Mouse (Mus musculus): ENCODE measurements at regions not wholly inside any gene's neighbourhood (a gene's known extent, or its start where the extent isn't known, plus 50 kb on each side); places are given as distances from the start of the nearest gene placed in this dataset.

DNA sequence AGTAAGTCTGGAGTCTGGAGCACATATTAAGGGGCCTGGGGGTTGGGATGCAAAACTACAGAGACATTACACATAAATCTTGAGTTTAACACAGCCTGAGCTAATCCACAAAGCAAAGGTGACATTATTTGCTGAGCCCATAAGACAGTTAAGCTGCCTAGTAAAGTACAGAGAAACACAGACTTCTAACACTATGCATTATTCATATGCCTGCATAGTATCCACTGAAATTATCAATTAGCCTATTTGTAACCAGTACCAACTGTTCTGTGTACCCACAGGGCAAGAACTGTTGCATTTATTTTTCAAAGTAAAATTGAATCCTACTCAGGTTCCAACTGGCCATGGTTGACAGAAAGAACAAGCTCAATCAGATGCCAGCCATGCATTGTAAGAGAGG, 287.4 kb downstream of the Ipo11 start:
- DNase-seq (ENCODE audit: low read depth, low spot score) = no peak
- no peaks in the 10 kb centered on the region for H3K36me3 ChIP-seq (ENCODE audit: control insufficient read depth, insufficient read depth, low read length, poor library complexity, severe bottlenecking)
- H3K27me3 ChIP-seq (ENCODE audit: control insufficient read depth, insufficient read depth, low read length, poor library complexity, severe bottlenecking) = no peaks in the 10 kb centered on the region

DNA sequence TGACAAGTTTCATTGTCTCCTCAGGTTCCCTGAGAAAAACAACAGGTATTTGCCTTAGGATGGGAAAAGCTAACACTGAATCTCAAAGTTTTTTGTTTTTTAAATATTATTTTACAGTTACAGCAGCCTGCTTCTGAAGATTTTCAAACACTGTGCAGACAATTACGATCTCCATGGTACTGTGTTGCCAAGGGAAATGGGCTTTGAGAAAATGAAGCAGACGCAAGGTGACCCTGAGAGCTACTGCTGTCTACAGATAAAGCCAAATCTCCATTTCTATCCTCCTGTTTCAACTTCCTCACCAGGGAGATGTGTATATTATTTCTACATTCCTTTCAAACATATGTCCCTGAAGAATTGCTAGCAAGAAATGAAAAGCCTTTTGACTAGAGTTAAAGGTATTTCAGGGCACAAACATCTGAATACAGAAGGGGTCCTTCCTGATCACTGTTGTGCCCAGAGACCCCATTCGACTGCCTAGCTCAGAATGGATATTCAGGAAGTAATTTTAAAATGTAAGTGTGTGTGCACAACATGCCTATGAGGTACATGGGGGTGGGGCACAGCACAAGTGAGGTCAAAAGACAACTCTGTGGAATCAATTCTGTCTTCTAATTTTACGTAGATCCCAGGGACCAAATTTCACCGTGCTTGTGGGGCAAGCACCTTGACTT, 293.3 kb downstream of the Ipo11 start:
- H3K27me3 ChIP-seq (ENCODE audit: control insufficient read depth, insufficient read depth, low read length, poor library complexity, severe bottlenecking) = no peaks in the 10 kb centered on the region
- H3K36me3 ChIP-seq (ENCODE audit: control insufficient read depth, insufficient read depth, low read length, poor library complexity, severe bottlenecking) = no peaks in the 10 kb centered on the region
- no peak for DNase-seq (ENCODE audit: low read depth, low spot score)

DNA sequence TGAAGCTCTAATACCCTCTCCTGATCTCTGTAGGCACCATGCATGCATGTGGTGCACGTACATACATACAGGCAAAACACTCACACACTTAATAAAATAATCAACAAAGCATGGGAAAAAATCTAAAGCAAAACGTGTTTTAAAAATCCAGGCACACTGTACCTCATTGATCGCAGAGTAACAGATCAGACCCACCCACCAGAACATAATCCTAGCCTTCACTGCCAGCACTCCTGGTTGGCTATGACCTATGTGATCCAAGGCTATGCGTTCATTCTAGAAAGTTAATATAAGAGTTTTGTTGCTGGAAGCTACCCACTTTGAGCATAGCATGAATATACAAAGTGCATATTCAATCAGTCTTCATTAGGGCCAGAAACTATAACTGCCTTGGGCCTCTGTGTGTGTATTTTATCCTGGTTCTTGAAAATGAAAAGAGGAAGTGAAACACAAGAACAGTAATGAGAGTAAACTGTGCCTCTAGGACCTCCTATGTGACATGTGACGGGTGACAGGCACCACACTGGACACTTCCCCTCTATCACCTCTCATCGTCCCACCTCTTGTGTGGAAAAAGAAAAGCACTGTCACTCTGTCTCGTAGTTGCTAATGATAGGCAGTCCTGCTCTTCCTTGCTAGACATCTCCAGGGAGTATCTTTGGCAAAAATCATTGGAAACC, 297.9 kb downstream of the Ipo11 start:
- Histone ChIP-seq H3K36me3 (ENCODE audit: control insufficient read depth, insufficient read depth, low read length, poor library complexity, severe bottlenecking) (no peaks in the 10 kb centered on the region), H3K27me3 (ENCODE audit: control insufficient read depth, insufficient read depth, low read length, poor library complexity, severe bottlenecking) (no peaks in the 10 kb centered on the region)
- DNase-seq (ENCODE audit: low read depth, low spot score) = peak; percentile 46

DNA sequence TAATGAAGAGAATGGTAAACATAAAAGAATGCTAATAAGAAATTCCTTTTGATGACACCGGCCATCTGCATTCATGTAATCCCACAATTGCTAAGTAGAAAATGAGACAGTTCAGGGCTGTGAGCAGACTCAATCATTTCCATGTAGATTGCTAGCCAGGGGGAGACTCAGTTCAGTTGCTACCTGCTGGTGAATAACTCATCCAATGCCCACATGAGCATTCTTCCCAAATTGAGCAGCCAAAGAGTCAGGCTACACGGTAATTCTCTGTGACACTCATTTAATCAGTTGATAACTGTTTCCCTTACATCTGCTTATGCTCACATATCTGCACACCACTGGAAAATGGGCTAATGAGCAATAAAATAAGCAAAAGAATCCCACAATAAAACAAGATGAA, 345.0 kb downstream of the Ipo11 start:
- H3K27me3 ChIP-seq (ENCODE audit: control insufficient read depth, insufficient read depth, low read length, poor library complexity, severe bottlenecking) = no peaks in the 10 kb centered on the region
- no peak for DNase-seq (ENCODE audit: low read depth, low spot score)
- no peaks in the 10 kb centered on the region for H3K36me3 ChIP-seq (ENCODE audit: control insufficient read depth, insufficient read depth, low read length, poor library complexity, severe bottlenecking)

DNA sequence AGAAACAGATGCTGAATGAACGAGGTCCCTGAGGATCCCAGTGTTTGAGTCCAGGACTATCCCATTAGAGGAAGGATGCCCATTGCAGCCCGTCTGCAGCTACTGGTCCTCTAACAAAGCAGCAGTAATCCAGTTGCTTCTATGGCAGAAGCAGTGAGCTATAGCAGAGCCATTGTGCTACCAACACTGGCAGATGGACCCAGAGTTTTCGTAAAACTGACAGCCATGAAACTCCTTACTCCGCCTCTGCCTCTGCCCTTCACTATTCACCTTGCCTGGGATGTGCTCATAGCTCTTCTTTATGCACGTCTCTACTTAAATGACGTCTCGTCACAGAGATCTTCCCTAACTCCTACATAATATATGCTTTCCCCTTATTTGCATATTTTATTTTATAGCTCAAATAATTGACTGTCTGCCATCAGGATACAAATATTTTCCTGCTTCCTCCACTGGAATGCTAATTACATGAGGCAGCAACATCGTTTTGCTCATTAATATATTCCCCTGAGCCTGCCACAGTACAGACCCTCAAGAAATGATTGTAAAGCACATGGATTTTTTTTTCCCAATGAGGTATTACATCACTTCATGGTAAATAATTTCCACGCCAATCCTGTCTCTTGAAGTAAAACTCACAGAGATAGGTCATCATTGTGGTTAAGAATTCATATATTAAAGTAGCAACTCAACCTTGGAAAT, 368.9 kb downstream of the Ipo11 start:
- DNase-seq (ENCODE audit: low read depth, low spot score) = no peak

DNA sequence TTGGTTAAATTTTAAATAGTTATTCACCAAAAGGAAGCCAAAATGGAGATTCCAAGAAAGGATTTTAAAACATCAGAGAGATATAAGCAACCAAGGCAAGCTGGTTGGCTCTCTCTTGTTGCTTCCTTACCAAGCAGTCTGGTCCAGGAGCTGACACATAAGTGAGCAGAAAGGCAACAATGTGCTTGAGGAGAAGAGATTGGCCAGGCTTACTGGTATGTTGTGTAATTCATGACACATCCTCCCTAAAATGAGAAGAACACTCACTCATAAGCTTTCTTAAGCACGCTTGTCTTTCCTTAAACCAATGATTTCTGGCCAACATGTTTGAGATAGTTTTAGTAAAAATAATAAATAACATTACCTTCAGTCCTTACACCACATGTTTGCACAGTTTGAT, 374.2 kb downstream of the Ipo11 start:
- Histone ChIP-seq H3K27me3 (ENCODE audit: control insufficient read depth, insufficient read depth, low read length, poor library complexity, severe bottlenecking) (no peaks in the 10 kb centered on the region), H3K36me3 (ENCODE audit: control insufficient read depth, insufficient read depth, low read length, poor library complexity, severe bottlenecking) (no peaks in the 10 kb centered on the region)
- DNase-seq (ENCODE audit: low read depth, low spot score) = no peak

More for the DNA sequence above, 368.9 kb downstream of the Ipo11 start:
- Histone ChIP-seq H3K27me3 (ENCODE audit: control insufficient read depth, insufficient read depth, low read length, poor library complexity, severe bottlenecking) (no peaks in the 10 kb centered on the region), H3K36me3 (ENCODE audit: control insufficient read depth, insufficient read depth, low read length, poor library complexity, severe bottlenecking) (no peaks in the 10 kb centered on the region)

DNA sequence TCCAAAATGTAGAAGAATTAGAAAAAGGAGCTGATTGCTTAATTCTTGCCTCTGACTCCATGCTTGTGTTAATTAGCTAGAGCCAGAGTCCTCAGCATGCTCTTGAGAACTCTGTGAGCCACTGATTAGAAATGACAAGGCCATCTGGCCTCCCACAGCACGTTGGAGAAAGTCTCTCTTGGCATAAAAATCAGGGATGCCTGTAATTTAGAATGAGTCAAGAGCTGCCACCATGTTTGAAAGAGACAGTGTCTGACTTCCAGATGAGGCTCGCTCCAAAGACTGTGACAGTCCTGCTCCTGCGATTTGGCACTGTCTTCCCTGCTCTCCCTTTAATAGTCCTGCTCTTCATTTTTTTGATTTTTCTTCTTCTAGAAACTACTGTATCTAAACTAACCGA, 374.6 kb downstream of the Ipo11 start:
- H3K27me3 ChIP-seq (ENCODE audit: control insufficient read depth, insufficient read depth, low read length, poor library complexity, severe bottlenecking) = no peaks in the 10 kb centered on the region
- no peak for DNase-seq (ENCODE audit: low read depth, low spot score)
- H3K36me3 ChIP-seq (ENCODE audit: control insufficient read depth, insufficient read depth, low read length, poor library complexity, severe bottlenecking) = no peaks in the 10 kb centered on the region

DNA sequence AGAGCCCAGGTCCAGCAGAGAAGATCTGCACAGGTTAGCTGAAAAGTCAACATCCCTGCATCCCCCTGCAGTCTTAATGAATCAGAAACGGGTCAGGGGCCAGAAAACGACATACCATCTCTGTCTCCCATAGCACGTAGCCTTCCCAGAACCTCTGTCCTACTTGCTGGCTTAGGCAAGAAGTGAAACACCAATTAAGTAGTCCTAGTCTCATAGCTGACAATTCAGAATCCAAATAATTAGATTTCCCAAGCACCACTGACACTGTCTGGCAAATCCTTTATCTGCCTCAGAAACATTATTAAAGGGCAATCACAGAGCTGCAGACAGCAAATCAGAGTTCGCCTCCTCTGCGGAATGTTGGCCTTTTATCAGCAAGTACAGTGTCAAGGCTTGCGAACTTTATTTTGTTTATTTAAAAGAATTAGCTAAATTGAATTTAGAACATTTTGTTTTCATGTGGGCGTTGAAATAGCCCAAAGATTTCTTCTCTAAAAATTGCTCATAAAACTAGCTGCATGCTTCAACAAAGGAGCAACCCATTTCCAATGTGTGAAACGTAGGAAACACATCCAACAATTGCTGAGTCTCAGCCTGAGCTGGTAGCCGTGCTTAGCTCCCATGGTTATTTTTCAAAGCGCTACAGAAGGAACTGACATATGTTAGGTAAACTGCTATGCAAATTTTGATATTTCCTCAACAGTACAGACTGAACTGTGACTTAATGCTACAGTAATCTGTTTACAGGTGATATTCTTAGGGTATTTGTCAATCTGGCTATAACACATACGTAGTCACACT, 411.2 kb downstream of the Ipo11 start:
- H3K36me3 ChIP-seq (ENCODE audit: control insufficient read depth, insufficient read depth, low read length, poor library complexity, severe bottlenecking) = no peaks in the 10 kb centered on the region
- H3K27me3 ChIP-seq (ENCODE audit: control insufficient read depth, insufficient read depth, low read length, poor library complexity, severe bottlenecking) = no peaks in the 10 kb centered on the region
- no peak for DNase-seq (ENCODE audit: low read depth, low spot score)

DNA sequence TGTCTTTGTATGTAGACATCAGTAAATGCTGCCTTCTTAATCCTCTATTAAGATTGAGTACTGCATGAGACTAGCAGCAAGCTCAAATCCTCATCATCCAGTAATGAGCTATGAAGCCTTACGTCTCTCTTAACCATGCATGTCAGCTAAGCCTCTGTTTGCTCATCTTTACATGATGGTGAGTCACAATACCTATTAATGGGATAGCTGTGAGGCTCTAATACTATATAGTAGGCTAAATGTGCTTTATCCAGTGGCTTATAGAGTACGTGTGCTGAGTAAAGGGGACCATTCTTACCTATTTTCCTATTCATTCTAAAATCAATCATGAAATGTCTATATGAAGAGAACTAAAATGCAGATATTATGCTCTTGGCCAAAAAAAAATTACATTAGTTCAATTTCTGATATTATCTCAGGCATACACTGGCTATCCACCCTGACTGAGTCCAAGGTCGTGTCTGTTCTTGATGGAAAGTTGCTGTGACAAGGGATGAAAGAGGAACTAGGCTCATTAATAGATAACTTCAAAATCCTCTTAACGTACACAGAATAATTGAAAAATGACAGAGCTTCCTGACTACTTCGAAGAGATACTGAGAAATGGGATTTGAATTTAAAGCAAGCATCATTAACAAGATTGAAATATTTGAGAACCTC, 422.1 kb downstream of the Ipo11 start:
- no peaks in the 10 kb centered on the region for H3K27me3 ChIP-seq (ENCODE audit: control insufficient read depth, insufficient read depth, low read length, poor library complexity, severe bottlenecking)
- H3K36me3 ChIP-seq (ENCODE audit: control insufficient read depth, insufficient read depth, low read length, poor library complexity, severe bottlenecking) = no peaks in the 10 kb centered on the region
- DNase-seq (ENCODE audit: low read depth, low spot score) = no peak

DNA sequence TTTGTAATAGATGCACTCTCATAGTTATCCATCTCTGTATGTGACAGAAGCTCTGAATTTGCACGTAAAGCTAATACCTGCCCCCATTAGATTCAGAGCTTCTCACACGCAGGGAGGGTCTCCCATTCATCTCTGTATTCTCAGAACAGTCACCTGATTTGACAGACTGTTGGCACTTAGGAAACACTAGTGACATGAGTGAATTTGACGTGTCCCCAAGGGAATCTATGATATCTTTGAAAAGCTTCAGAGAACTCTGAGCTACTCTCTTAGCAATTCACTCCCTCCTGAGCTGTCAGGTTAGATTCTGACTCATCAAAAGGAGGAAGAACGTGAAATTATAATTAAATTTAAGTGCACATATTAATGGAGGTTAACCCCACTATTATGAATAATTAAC, 423.1 kb downstream of the Ipo11 start:
- Histone ChIP-seq H3K27me3 (ENCODE audit: control insufficient read depth, insufficient read depth, low read length, poor library complexity, severe bottlenecking) (no peaks in the 10 kb centered on the region), H3K36me3 (ENCODE audit: control insufficient read depth, insufficient read depth, low read length, poor library complexity, severe bottlenecking) (no peaks in the 10 kb centered on the region)
- DNase-seq (ENCODE audit: low read depth, low spot score) = no peak

DNA sequence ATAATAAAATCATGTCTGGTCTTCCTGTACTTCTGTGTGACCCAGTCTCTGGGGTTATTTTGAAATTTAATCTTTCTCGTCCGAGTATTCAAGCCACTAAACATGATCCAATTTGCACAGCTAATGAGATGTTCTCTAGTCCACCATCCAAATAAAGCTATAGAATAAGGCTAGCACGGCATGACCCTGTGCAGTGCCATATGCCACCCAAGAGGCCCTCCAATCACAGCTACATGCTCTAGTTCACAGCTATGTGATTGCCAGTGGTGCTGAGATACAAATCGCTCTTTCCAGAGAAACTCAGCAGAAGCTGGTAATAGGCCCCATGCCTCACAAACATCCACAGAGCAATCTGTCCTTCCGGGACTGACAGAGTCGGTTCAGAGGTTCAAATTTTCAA, 426.3 kb downstream of the Ipo11 start:
- no peak for DNase-seq (ENCODE audit: low read depth, low spot score)
- Histone ChIP-seq H3K36me3 (ENCODE audit: control insufficient read depth, insufficient read depth, low read length, poor library complexity, severe bottlenecking) (no peaks in the 10 kb centered on the region), H3K27me3 (ENCODE audit: control insufficient read depth, insufficient read depth, low read length, poor library complexity, severe bottlenecking) (no peaks in the 10 kb centered on the region)

DNA sequence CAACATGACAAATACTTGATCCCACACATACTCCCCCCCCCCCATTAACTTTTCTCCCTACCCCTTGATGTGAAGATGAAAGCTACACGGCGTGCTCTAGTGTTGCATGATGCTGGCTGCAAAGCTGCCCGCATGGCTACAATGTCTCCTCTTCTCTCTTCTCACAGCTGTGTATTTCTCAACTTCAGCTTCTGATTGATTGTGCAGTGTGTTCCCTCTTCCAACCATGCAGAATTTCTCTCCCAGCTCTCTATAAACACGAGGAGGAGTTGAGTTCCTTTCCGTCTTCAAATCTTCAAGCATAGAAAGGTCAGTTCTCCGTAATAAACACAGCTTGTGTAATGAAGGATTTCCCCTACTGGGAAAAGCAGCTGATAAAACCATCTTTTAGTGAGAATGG, 435.5 kb downstream of the Ipo11 start:
- Histone ChIP-seq H3K27me3 (ENCODE audit: control insufficient read depth, insufficient read depth, low read length, poor library complexity, severe bottlenecking) (no peaks in the 10 kb centered on the region), H3K36me3 (ENCODE audit: control insufficient read depth, insufficient read depth, low read length, poor library complexity, severe bottlenecking) (no peaks in the 10 kb centered on the region)
- DNase-seq (ENCODE audit: low read depth, low spot score) = no peak

DNA sequence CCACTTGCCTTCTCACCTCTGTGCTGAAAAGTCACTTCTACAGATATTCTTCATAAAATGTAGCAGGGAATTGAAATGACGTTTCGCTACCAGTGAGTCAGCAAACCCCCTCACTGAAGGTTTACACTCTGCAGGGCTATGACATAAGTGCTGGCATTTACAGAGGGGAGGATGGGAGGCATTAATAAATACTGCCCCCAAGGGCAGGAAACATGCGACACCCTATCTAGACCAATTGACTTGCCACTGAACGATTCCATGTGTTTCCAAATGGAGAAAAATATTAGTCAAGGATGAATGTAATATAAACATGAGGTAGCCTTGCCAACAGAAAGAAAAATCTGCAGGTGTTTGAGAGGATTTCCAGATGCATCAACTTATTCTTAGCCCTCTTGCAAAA, 465.5 kb downstream of the Ipo11 start:
- DNase-seq (ENCODE audit: low read depth, low spot score) = no peak
- no peaks in the 10 kb centered on the region for H3K27me3 ChIP-seq (ENCODE audit: control insufficient read depth, insufficient read depth, low read length, poor library complexity, severe bottlenecking)
- H3K36me3 ChIP-seq (ENCODE audit: control insufficient read depth, insufficient read depth, low read length, poor library complexity, severe bottlenecking) = no peaks in the 10 kb centered on the region

DNA sequence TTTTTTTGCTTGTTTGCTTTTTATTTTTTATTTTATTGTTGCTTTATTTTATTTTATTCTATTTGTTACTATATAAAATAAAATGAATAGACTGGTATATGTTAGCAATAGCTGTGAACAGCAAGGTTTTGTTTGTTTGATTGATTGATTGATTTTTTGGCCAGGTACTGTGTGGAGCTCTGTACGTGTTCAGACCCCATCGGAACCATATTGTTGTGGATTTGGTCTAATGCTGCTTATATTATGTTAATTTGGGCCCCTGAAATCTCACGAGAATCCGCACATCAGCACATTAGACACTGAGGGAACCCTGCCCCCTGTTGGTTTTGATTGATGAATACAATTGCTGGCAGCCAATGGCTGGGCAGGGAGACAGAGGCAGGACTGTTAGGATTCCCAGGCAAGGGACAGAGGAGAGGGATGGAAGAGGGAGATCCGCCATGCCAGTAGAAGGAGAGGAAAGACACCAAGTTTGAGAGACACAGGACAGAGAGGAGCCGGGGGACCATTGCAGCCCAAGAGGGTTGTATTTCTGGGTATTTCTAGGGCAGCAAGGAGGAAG, 482.3 kb downstream of the Ipo11 start:
- no peaks in the 10 kb centered on the region for H3K36me3 ChIP-seq (ENCODE audit: control insufficient read depth, insufficient read depth, low read length, poor library complexity, severe bottlenecking)

More for the DNA sequence above, 482.3 kb downstream of the Ipo11 start:
- no peaks in the 10 kb centered on the region for H3K27me3 ChIP-seq (ENCODE audit: control insufficient read depth, insufficient read depth, low read length, poor library complexity, severe bottlenecking)
- no peak for DNase-seq (ENCODE audit: low read depth, low spot score)
